Mouse (Mus musculus): ENCODE measurements around the gene Pced1a. TPM values are rescaled to one million over a fixed set of nuclear protein-coding genes. Genes with fewer than 3 reads are reported as not detected.
"Not testable (repeated sequence)": the region's sequence is repeated elsewhere in the genome, so short reads cannot be mapped to it uniquely, and the experiment has no call there.

Gene Pced1a
- polyA plus RNA-seq, 1 experiment from 2014 or later, result 12.8 TPM

DNA sequence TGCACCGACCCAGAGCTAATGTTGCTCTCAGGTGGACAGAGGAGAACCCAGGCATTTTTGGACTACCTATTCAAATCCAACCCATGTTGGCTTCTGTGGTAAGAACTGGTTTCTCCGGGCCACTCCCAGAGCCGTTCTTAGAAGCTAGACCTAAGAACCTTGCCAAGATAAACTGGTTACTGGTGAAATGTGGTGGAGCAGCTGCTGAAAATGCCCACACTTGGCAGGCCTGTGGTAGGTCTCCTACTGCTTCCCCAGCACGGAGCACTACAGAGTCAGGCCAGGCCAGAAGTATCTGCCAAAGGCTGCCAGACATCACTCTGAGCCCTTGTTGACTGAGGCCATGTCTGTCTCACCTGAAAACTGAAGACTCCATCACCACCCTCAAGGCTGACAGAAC lies 49.5 kb downstream of the Pced1a start:
- Histone ChIP-seq H3K36me3 (no peaks in the 10 kb centered on the region), H3K4me3 (no peak overlapping the region), H3K27ac (replicated peaks) (no peak overlapping the region), H3K4me1 (no peaks in the 10 kb centered on the region), H3K4me2 (replicated peaks) (no peak overlapping the region), H3K9me3 (no peaks in the 10 kb centered on the region), H3K9ac (replicated peaks) (no peak overlapping the region), H3K27me3 (no peaks in the 10 kb centered on the region)
- ATAC-seq (replicated peaks), result no peak
- 82% methylated on average over 4 of the region's 4 CpGs for WGBS

- not testable (repeated sequence) for H3K4me3 ChIP-seq; H3K27ac ChIP-seq (replicated peaks); H3K27me3 ChIP-seq; H3K4me1 ChIP-seq; H3K9me3 ChIP-seq; H3K9ac ChIP-seq (replicated peaks); ATAC-seq (replicated peaks); H3K36me3 ChIP-seq; H3K4me2 ChIP-seq (replicated peaks)
- WGBS, result 56% methylated on average over 1 of the region's 1 CpGs
These were observed 51.5 kb downstream of the Pced1a start for GRCm38 (mm10) chr2:130373026-130373425.

GRCm38 (mm10) chr2:130367386-130367785 lies 57.1 kb downstream of the Pced1a start:
- 76% methylated on average over 4 of the region's 4 CpGs for WGBS

More at GRCm38 (mm10) chr2:130367386-130367785, 57.1 kb downstream of the Pced1a start:
- Histone ChIP-seq H3K4me1 (peaks cover 5% of the 10 kb centered on the region; the same call in 1 of the 2 replicates), H3K27ac (replicated peaks) (no peak overlapping the region), H3K27me3 (peaks cover 7% of the 10 kb centered on the region), H3K4me2 (replicated peaks) (no peak overlapping the region), H3K9me3 (no peaks in the 10 kb centered on the region), H3K9ac (replicated peaks) (no peak overlapping the region), H3K4me3 (no peak overlapping the region), H3K36me3 (no peaks in the 10 kb centered on the region)
- no peak for ATAC-seq (replicated peaks)

Other genes with a start within 250 kb of the Pced1a start
- 458 and 483 TPM in 2 replicates for gene Snrpb, start 245.3 kb downstream of the Pced1a start, polyA plus RNA-seq (2015; fragmentation: Nextera tagmentation; extraction: Ambion mirVana)
- gene Tmc2, start 229.5 kb downstream of the Pced1a start, polyA plus RNA-seq (2015; fragmentation: Nextera tagmentation; extraction: Ambion mirVana), result not detected in 2 replicates
- 239 and 271 TPM in 2 replicates for gene Nop56, start 150.3 kb downstream of the Pced1a start, polyA plus RNA-seq (2015; fragmentation: Nextera tagmentation; extraction: Ambion mirVana)
- 165 TPM in 2 replicates for gene Idh3b, start 140.2 kb downstream of the Pced1a start, polyA plus RNA-seq (2015; fragmentation: Nextera tagmentation; extraction: Ambion mirVana)
- 3.8 and 4.0 TPM in 2 replicates for gene Ebf4, start 129.5 kb downstream of the Pced1a start, polyA plus RNA-seq (2015; fragmentation: Nextera tagmentation; extraction: Ambion mirVana)
- 14.6 and 15.2 TPM in 2 replicates for gene Cpxm1, start 27.1 kb downstream of the Pced1a start, polyA plus RNA-seq (2015; fragmentation: Nextera tagmentation; extraction: Ambion mirVana)
- gene Gm28372, start 19.5 kb downstream of the Pced1a start, polyA plus RNA-seq (2015; fragmentation: Nextera tagmentation; extraction: Ambion mirVana), result 0.24 and 0.25 TPM in 2 replicates
- 0.42 and 0.45 TPM in 2 replicates for gene 1700020A23Rik, start 19.4 kb downstream of the Pced1a start, polyA plus RNA-seq (2015; fragmentation: Nextera tagmentation; extraction: Ambion mirVana)
- gene Tmem239, start 18.2 kb downstream of the Pced1a start, polyA plus RNA-seq (2015; fragmentation: Nextera tagmentation; extraction: Ambion mirVana), result not detected in 2 replicates
- gene Vps16, start 362 bp downstream of the Pced1a start, polyA plus RNA-seq (2015; fragmentation: Nextera tagmentation; extraction: Ambion mirVana), result 116 and 119 TPM in 2 replicates
- gene Ptpra, start 25.6 kb upstream of the Pced1a start, polyA plus RNA-seq (2015; fragmentation: Nextera tagmentation; extraction: Ambion mirVana), result 146 and 160 TPM in 2 replicates
- 77.8 and 82.3 TPM in 2 replicates for gene Mrps26, start 139.0 kb upstream of the Pced1a start, polyA plus RNA-seq (2015; fragmentation: Nextera tagmentation; extraction: Ambion mirVana)
- gene Oxt, start 151.5 kb upstream of the Pced1a start, polyA plus RNA-seq (2015; fragmentation: Nextera tagmentation; extraction: Ambion mirVana), result 1.4 and 2.6 TPM in 2 replicates
- gene Avp, start 157.9 kb upstream of the Pced1a start, polyA plus RNA-seq (2015; fragmentation: Nextera tagmentation; extraction: Ambion mirVana), result 5.4 and 49.3 TPM in 2 replicates
- gene Fastkd5, start 205.3 kb upstream of the Pced1a start, polyA plus RNA-seq (2015; fragmentation: Nextera tagmentation; extraction: Ambion mirVana), result 14.1 and 15.4 TPM in 2 replicates
- gene Ubox5, start 205.3 kb upstream of the Pced1a start, polyA plus RNA-seq (2015; fragmentation: Nextera tagmentation; extraction: Ambion mirVana), result 12.7 and 12.9 TPM in 2 replicates
- 9.2 and 10.0 TPM in 2 replicates for gene Lzts3, start 218.1 kb upstream of the Pced1a start, polyA plus RNA-seq (2015; fragmentation: Nextera tagmentation; extraction: Ambion mirVana)
- 57.4 and 63.4 TPM in 2 replicates for gene Ddrgk1, start 240.0 kb upstream of the Pced1a start, polyA plus RNA-seq (2015; fragmentation: Nextera tagmentation; extraction: Ambion mirVana)
- 133 and 134 TPM in 2 replicates for gene Itpa, start 242.9 kb upstream of the Pced1a start, polyA plus RNA-seq (2015; fragmentation: Nextera tagmentation; extraction: Ambion mirVana)

Data from forebrain, embryonic 15.5 days (tissue).